Mouse (Mus musculus) limb, embryonic 14.5 days (tissue): ENCODE data around the gene Samm50. TPM values are rescaled to one million over a fixed set of nuclear protein-coding genes. Genes with fewer than 3 reads are reported as not detected.

Experiments used
- ATAC-seq: fragments of 200-750 bp; cut with Nextera tagmentation; 2 replicates; pipeline ENCODE4 v1.8.0; 2017; ENCODE audit warnings: low read depth, moderate number of reproducible peaks, moderate TSS enrichment; ENCODE audit not compliant: low FRiP score
- DNase-seq: peaks from one replicate; pipeline ENCODE4 v3.0.0-alpha.2; 2015; ENCODE audit warnings: low spot score
- H3K27ac ChIP-seq: fragments of 300-500 bp; sonication (generic); replicated peaks from 2 replicates; pipeline ENCODE4 v1.5.1; 2014; ENCODE audit warnings: low read depth, mild to moderate bottlenecking, low read length, moderate library complexity, mixed read lengths
- H3K27me3 ChIP-seq: fragments of 300-500 bp; sonication (generic); 2 replicates; pipeline ENCODE4 v1.6.1; 2014; ENCODE audit warnings: low read length, mixed read lengths; ENCODE audit not compliant: control insufficient read depth, insufficient read depth
- H3K36me3 ChIP-seq: fragments of 300-500 bp; sonication (generic); 2 replicates; pipeline ENCODE4 v1.6.1; 2014; ENCODE audit warnings: mild to moderate bottlenecking, low read length, moderate library complexity, mixed read lengths; ENCODE audit not compliant: control insufficient read depth, insufficient read depth
- H3K4me1 ChIP-seq: fragments of 300-500 bp; sonication (generic); 2 replicates; pipeline ENCODE4 v1.6.1; 2014; ENCODE audit warnings: antibody characterized with exemption, low read length, mixed read lengths; ENCODE audit not compliant: control insufficient read depth, insufficient read depth
- H3K4me2 ChIP-seq: fragments of 300-500 bp; sonication (generic); replicated peaks from 2 replicates; pipeline ENCODE4 v1.6.1; 2014; ENCODE audit warnings: low read depth, mild to moderate bottlenecking, low read length, moderate library complexity; ENCODE audit not compliant: severe bottlenecking
- H3K4me3 ChIP-seq: fragments of 300-500 bp; sonication (generic); replicated peaks from 2 replicates; pipeline ENCODE4 v1.5.1; 2014; ENCODE audit warnings: low read length
- H3K9ac ChIP-seq: fragments of 300-500 bp; sonication (generic); 2 replicates; pipeline ENCODE4 v1.6.1; 2014; ENCODE audit warnings: mild to moderate bottlenecking, low read depth, low read length, moderate library complexity; ENCODE audit not compliant: severe bottlenecking
- H3K9me3 ChIP-seq: fragments of 300-500 bp; sonication (generic); 2 replicates; pipeline ENCODE4 v1.6.1; 2016; ENCODE audit warnings: low read length; ENCODE audit not compliant: control insufficient read depth
- POLR2A ChIP-seq: fragments of 200-500 bp; IDR thresholded peaks from 2 replicates; pipeline ENCODE4 v1.8.0; 2012; ENCODE audit warnings: inconsistent platforms, mild to moderate bottlenecking, moderate library complexity, borderline replicate concordance; ENCODE audit not compliant: insufficient read depth, insufficient read length; ENCODE audit errors: extremely low read depth
- WGBS: fragments of 180-500 bp; shearing (Covaris S2); extraction: QIAGEN DNeasy Blood & Tissue Kit; methylation state at CpG from one replicate; pipeline ENCODE4 v1.1.7; 2014; 5-methylcytosine and 5-hydroxymethylcytosine counted together
- polyA plus RNA-seq, 2 experiments: library from polyadenylated mRNA; depleted of rRNA in 1 of 2; stranded (reverse) in 1 of 2; unstranded in 1 of 2; fragments of >200 nt; fragmentation: Nextera tagmentation in 1 of 2; extraction: Ambion mirVana in 1 of 2; gene quantifications; 2 replicates each; pipeline versions ENCODE4 v1.2.1 to v1.2.3; 2012 to 2014

Samm50 gene
- polyA plus RNA-seq, 2 experiments: 29.1 to 71.2 TPM

- H3K9me3 ChIP-seq: no peaks in the 10 kb centered on the region
- no peaks in the 10 kb centered on the region for H3K4me1 ChIP-seq
- H3K36me3 ChIP-seq: no peaks in the 10 kb centered on the region
- DNase-seq (no peak), ATAC-seq (no peak)
- H3K4me2 ChIP-seq: no peak overlapping the region
- no peak for TF ChIP-seq POLR2A
- H3K9ac ChIP-seq: no peak overlapping the region
- no peaks in the 10 kb centered on the region for H3K27me3 ChIP-seq
- WGBS: 95% methylated on average over 5 of the region's 5 CpGs
- no peak overlapping the region for H3K4me3 ChIP-seq
- no peak overlapping the region for H3K27ac ChIP-seq
Observed at GRCm38 (mm10) chr15:84256864-84257263, 64.8 kb downstream of the Samm50 start.

GRCm38 (mm10) chr15:84258602-84259355 is 66.7 kb downstream of the Samm50 start:
- Histone ChIP-seq H3K9ac (no peak overlapping the region), H3K4me2 (no peak overlapping the region), H3K27me3 (no peaks in the 10 kb centered on the region), H3K9me3 (no peaks in the 10 kb centered on the region), H3K27ac (no peak overlapping the region), H3K4me3 (no peak overlapping the region), H3K4me1 (no peaks in the 10 kb centered on the region), H3K36me3 (no peaks in the 10 kb centered on the region)
- no peak for DNase-seq
- ATAC-seq: no peak
- 46% methylated on average over 9 of the region's 9 CpGs for WGBS
- no peak for TF ChIP-seq POLR2A

- peak; percentile 90 for DNase-seq
- Histone ChIP-seq H3K4me3 (no peak overlapping the region), H3K9me3 (no peaks in the 10 kb centered on the region), H3K4me2 (no peak overlapping the region), H3K36me3 (no peaks in the 10 kb centered on the region), H3K27ac (no peak overlapping the region), H3K4me1 (no peaks in the 10 kb centered on the region), H3K27me3 (no peaks in the 10 kb centered on the region), H3K9ac (no peak overlapping the region)
- peak; percentile 66 for ATAC-seq
- TF ChIP-seq POLR2A: no peak
- WGBS: 32% methylated on average over 22 of the region's 22 CpGs
Observed at GRCm38 (mm10) chr15:84260123-84260822, 68.2 kb downstream of the Samm50 start.

GRCm38 (mm10) chr15:84262630-84263029 is 70.6 kb downstream of the Samm50 start:
- no peak for DNase-seq
- no peak for ATAC-seq
- Histone ChIP-seq H3K4me2 (no peak overlapping the region), H3K4me3 (no peak overlapping the region), H3K9ac (no peak overlapping the region), H3K36me3 (no peaks in the 10 kb centered on the region), H3K4me1 (no peaks in the 10 kb centered on the region), H3K27me3 (no peaks in the 10 kb centered on the region), H3K9me3 (no peaks in the 10 kb centered on the region), H3K27ac (no peak overlapping the region)
- TF ChIP-seq POLR2A: no peak
- WGBS: 90% methylated on average over 6 of the region's 6 CpGs

- Histone ChIP-seq H3K4me2 (no peak overlapping the region), H3K4me1 (no peaks in the 10 kb centered on the region), H3K4me3 (no peak overlapping the region), H3K9ac (no peak overlapping the region), H3K27ac (no peak overlapping the region), H3K27me3 (no peaks in the 10 kb centered on the region), H3K36me3 (no peaks in the 10 kb centered on the region), H3K9me3 (no peaks in the 10 kb centered on the region)
- no peak for ATAC-seq
- no peak for TF ChIP-seq POLR2A
- WGBS: 51% methylated on average over 2 of the region's 2 CpGs
- no peak for DNase-seq
Observed at GRCm38 (mm10) chr15:84263573-84263972, 71.5 kb downstream of the Samm50 start.
